Mouse (Mus musculus) heart, postnatal 0 days (tissue): ENCODE data around the gene Prph2.

Source experiments
- CTCF ChIP-seq: IDR thresholded peaks from 2 replicates; pipeline ENCODE4 v1.5.1; 2016; ENCODE audit warnings: antibody characterized with exemption, control low read depth, low read depth
- EP300 ChIP-seq: IDR thresholded peaks from 2 replicates; pipeline ENCODE4 v1.6.1; 2016; ENCODE audit warnings: antibody characterized with exemption, low read depth

GRCm38 (mm10) chr17:46963186-46963585 lies 52.9 kb downstream of the Prph2 start:
- TF ChIP-seq CTCF, result no peak
- TF ChIP-seq EP300, result no peak
